Mouse (Mus musculus) erythroblast, embryonic 14.5 days (primary cell): ENCODE data around the gene Gdpgp1.

Source experiments
- GATA1 ChIP-seq: IDR thresholded peaks from 2 replicates; pipeline ENCODE4 v1.6.1; 2012; ENCODE audit warnings: low read length, inconsistent platforms, mixed read lengths
- TAL1 ChIP-seq: IDR thresholded peaks from 3 replicates; pipeline ENCODE4 v1.6.1; 2012; ENCODE audit warnings: low read length, inconsistent platforms, mixed read lengths

DNA sequence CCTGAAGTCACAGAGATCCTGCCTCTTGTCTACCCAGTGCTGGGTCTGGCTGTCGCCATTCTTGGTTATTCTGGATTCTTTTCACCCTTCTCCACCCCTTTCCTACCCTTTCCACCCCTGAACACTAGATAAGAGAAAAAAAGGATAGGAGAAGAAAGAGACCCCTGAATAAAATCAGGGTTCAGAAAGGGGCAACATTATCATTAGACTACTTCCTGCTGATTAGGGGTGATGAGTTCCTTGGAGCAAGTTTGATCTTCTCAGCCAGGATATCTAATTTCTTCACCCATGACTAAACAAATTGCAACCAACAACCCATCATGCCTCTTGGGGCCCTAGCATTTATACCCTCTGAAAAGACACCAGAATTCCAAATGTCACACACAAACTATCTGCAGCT lies 35.1 kb downstream of the Gdpgp1 start:
- TF ChIP-seq GATA1: no peak
- no peak for TF ChIP-seq TAL1
